Mouse (Mus musculus) left cerebral cortex, postnatal 4 days (tissue): ENCODE results near the gene Spcs2. TPM values are rescaled to one million over a fixed set of nuclear protein-coding genes. Genes with fewer than 3 reads are reported as not detected.
A peak's percentile ranks its signal among the peaks of the same experiment; 100 is the strongest.

Experiments
- DNase-seq: peaks from one replicate; pipeline ENCODE4 v3.0.0-alpha.2; 2022
- intact Hi-C: fragments of 180-260 bp; cut with DNase I; formaldehyde crosslinking; loops from one replicate; pipeline ENCODE4 v1.15.1; 2025
- total RNA-seq, 2 experiments: library from RNA; stranded (reverse); gene quantifications; 2 replicates each; pipeline ENCODE4 v1.2.3; 2021

Spcs2 gene
- 10 to 100 TPM; 83.1 to 90.7 TPM for total RNA-seq

- no peak for DNase-seq
- intact Hi-C loops, result no loop called here
These were observed at the start of gene Spcs2 for GRCm38 (mm10) chr7:99863362-99863761. Spcs2 (minus strand) TSS chr7:99863462.

GRCm38 (mm10) chr7:99911038-99911437, 47.8 kb upstream of the Spcs2 start:
- intact Hi-C loops, result no loop called here

GRCm38 (mm10) chr7:99907463-99907862, 44.2 kb upstream of the Spcs2 start:
- intact Hi-C loops, result no loop called here
- no peak for DNase-seq

More at GRCm38 (mm10) chr7:99911038-99911437, 47.8 kb upstream of the Spcs2 start:
- no peak for DNase-seq

- DNase-seq, result no peak
- intact Hi-C loops, result no loop called here
These were observed 43.1 kb upstream of the Spcs2 start for GRCm38 (mm10) chr7:99906346-99906745.

- intact Hi-C loops, result no loop called here
- DNase-seq, result no peak
These were observed 41.3 kb upstream of the Spcs2 start for GRCm38 (mm10) chr7:99904421-99905005.

GRCm38 (mm10) chr7:99902918-99903665, 39.8 kb upstream of the Spcs2 start:
- no peak for DNase-seq
- intact Hi-C loops, result no loop called here

GRCm38 (mm10) chr7:99902208-99902607, 38.9 kb upstream of the Spcs2 start:
- no peak for DNase-seq
- intact Hi-C loops, result no loop called here

- intact Hi-C loops, result no loop called here
- DNase-seq, result no peak
These were observed 33.6 kb upstream of the Spcs2 start for GRCm38 (mm10) chr7:99896905-99897304.

- intact Hi-C loops, result no loop called here
- DNase-seq, result peak; percentile 31
These were observed 31.2 kb upstream of the Spcs2 start for GRCm38 (mm10) chr7:99894478-99894877.

GRCm38 (mm10) chr7:99893967-99894366, 30.7 kb upstream of the Spcs2 start:
- intact Hi-C loops, result no loop called here
- DNase-seq, result no peak

- no peak for DNase-seq
These were observed 29.1 kb upstream of the Spcs2 start for GRCm38 (mm10) chr7:99892351-99892750.

GRCm38 (mm10) chr7:99891471-99891870, 28.2 kb upstream of the Spcs2 start:
- intact Hi-C loops, result no loop called here
- no peak for DNase-seq

More at GRCm38 (mm10) chr7:99892351-99892750, 29.1 kb upstream of the Spcs2 start:
- intact Hi-C loops, result no loop called here

- intact Hi-C loops, result no loop called here
- no peak for DNase-seq
These were observed 27.0 kb upstream of the Spcs2 start for GRCm38 (mm10) chr7:99890168-99890755.

GRCm38 (mm10) chr7:99889175-99889880, 26.1 kb upstream of the Spcs2 start:
- DNase-seq, result peak; percentile 18
- intact Hi-C loops, result no loop called here

- intact Hi-C loops, result no loop called here
- no peak for DNase-seq
These were observed 24.5 kb upstream of the Spcs2 start for GRCm38 (mm10) chr7:99887743-99888142.

GRCm38 (mm10) chr7:99887230-99887735, 24.0 kb upstream of the Spcs2 start:
- intact Hi-C loops, result no loop called here

GRCm38 (mm10) chr7:99878254-99878653, 15.0 kb upstream of the Spcs2 start:
- intact Hi-C loops, result loop anchor here (5.0 kb wide), 1 partner anchor 261 kb away; no protein-coding TSS in a partner anchor
- no peak for DNase-seq

More at GRCm38 (mm10) chr7:99887230-99887735, 24.0 kb upstream of the Spcs2 start:
- DNase-seq, result no peak

GRCm38 (mm10) chr7:99876345-99876744, 13.1 kb upstream of the Spcs2 start:
- intact Hi-C loops, result loop anchor here (5.0 kb wide), 1 partner anchor 259 kb away; no protein-coding TSS in a partner anchor
- peak; percentile 86 for DNase-seq

- no peak for DNase-seq
- intact Hi-C loops, result loop anchor here (5.0 kb wide), 1 partner anchor 259 kb away; no protein-coding TSS in a partner anchor
These were observed 12.6 kb upstream of the Spcs2 start for GRCm38 (mm10) chr7:99875891-99876290.

GRCm38 (mm10) chr7:99873965-99874364, 10.7 kb upstream of the Spcs2 start:
- intact Hi-C loops, result no loop called here
- no peak for DNase-seq

- DNase-seq, result no peak
- intact Hi-C loops, result no loop called here
These were observed 6.0 kb upstream of the Spcs2 start for GRCm38 (mm10) chr7:99869296-99869695.
